Mouse (Mus musculus) lung, adult 18-20 months (tissue): Measurements from ENCODE around the gene Zfp879.

Experiments
- DNase-seq, 2 experiments: peaks; one replicate each; pipeline ENCODE4 v3.0.0; 2022; ENCODE audit warnings: mixed read lengths in 2 of 2

The Zfp879 gene

GRCm38 (mm10) chr11:50841023-50841735 is at the start of gene Zfp879:
TSS of gene Zfp879 (minus strand) at chr11:50841552.
- DNase-seq, result peak; percentile 92 to 95

- DNase-seq, result peak; percentile 90 to 92
These were observed 46.2 kb upstream of the Zfp879 start, which contains the start of gene Zfp454 for GRCm38 (mm10) chr11:50887390-50888128. TSS of gene Zfp454 (minus strand) at chr11:50887651.

- no peak for DNase-seq
These were observed 45.6 kb upstream of the Zfp879 start for GRCm38 (mm10) chr11:50886933-50887293.

- no peak for DNase-seq
These were observed 45.0 kb upstream of the Zfp879 start for GRCm38 (mm10) chr11:50886231-50886932.

- DNase-seq, result no peak
These were observed 42.4 kb upstream of the Zfp879 start for GRCm38 (mm10) chr11:50883756-50884155.

GRCm38 (mm10) chr11:50878641-50879040 is 37.3 kb upstream of the Zfp879 start:
- no peak for DNase-seq

GRCm38 (mm10) chr11:50850989-50851601 is 9.7 kb upstream of the Zfp879 start:
- no peak for DNase-seq

- DNase-seq, result no peak
These were observed 8.9 kb upstream of the Zfp879 start, which contains the start of gene Grm6 for GRCm38 (mm10) chr11:50850177-50850735. TSS of gene Grm6 (plus strand) at chr11:50850685.

GRCm38 (mm10) chr11:50849310-50849709 is 8.0 kb upstream of the Zfp879 start:
- no peak for DNase-seq

GRCm38 (mm10) chr11:50848520-50849137 is 7.3 kb upstream of the Zfp879 start:
- no peak for DNase-seq

GRCm38 (mm10) chr11:50847047-50847446 is 5.7 kb upstream of the Zfp879 start:
- DNase-seq, result no peak

- DNase-seq, result no peak
These were observed 4.6 kb upstream of the Zfp879 start for GRCm38 (mm10) chr11:50845951-50846350.

GRCm38 (mm10) chr11:50835727-50836126 is 5.6 kb downstream of the Zfp879 start:
- DNase-seq, result no peak

GRCm38 (mm10) chr11:50827010-50827953 is 14.1 kb downstream of the Zfp879 start, which contains the start of gene Zfp354c:
TSS of gene Zfp354c (minus strand) at chr11:50827724.
- peak; percentile 85 to 89 for DNase-seq

GRCm38 (mm10) chr11:50826214-50826613 is 15.1 kb downstream of the Zfp879 start:
- no peak for DNase-seq

- DNase-seq, result no peak
These were observed 27.1 kb downstream of the Zfp879 start for GRCm38 (mm10) chr11:50814233-50814632.

GRCm38 (mm10) chr11:50798836-50799235 is 42.5 kb downstream of the Zfp879 start:
- DNase-seq, result no peak

GRCm38 (mm10) chr11:50797674-50798073 is 43.7 kb downstream of the Zfp879 start:
- no peak for DNase-seq
